Mouse (Mus musculus): Measurements from ENCODE around the gene Ift172. TPM values are rescaled to one million over a fixed set of nuclear protein-coding genes. Genes with fewer than 3 reads are reported as not detected.
A peak's percentile ranks its signal among the peaks of the same experiment; 100 is the strongest.

Gene Ift172
- total and polyA plus RNA-seq, 3 experiments = 15.3 to 21.8 TPM; not detected in 1

DNA sequence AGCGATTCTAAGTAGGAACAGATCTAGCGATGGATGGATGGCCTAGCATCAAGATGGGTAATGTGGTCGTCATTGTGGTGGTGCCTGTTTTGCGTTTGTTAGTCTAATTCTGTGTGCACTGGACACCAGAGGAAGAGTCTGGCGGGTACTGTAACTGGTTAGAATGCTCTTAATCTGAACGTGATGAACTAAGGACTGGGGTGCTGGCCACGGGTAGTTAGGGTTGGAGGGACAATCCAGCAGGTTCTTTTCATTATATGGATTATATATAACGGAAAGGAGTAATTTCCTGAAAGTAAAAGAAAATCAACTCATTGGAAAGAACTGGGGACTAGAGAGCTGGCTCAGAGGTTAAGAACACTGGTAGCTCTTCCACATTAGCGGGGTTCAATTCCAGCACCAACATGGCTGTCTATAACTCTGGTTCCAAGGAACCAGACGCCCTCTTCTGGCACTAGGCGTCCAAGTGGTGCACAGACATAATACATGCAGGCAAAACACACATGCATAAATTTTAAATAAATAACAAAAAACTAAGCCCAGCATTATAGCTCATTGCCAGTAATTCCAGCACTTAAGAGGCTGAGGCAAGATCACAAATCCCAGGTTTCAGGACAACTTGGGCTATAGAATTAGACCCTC lies 69.5 kb downstream of the Ift172 start (continued):
- TF ChIP-seq TAL1 (IDR thresholded peaks at IDR 0.05; ENCODE audit: low read length) (no peak), SIN3A (IDR thresholded peaks at IDR 0.05; ENCODE audit: low read length) (peak; percentile 89), MAX (IDR thresholded peaks at IDR 0.05; ENCODE audit: low read length) (peak; percentile 52; the same call in 1 of the 2 replicates), E2F4 (IDR thresholded peaks at IDR 0.05; ENCODE audit: borderline replicate concordance, low read depth, low read length) (no peak), MAZ (IDR thresholded peaks at IDR 0.05; ENCODE audit: low read depth, low read length) (0 out of 2 replicates have a peak, but pooled peaks have one; percentile 28)

DNA sequence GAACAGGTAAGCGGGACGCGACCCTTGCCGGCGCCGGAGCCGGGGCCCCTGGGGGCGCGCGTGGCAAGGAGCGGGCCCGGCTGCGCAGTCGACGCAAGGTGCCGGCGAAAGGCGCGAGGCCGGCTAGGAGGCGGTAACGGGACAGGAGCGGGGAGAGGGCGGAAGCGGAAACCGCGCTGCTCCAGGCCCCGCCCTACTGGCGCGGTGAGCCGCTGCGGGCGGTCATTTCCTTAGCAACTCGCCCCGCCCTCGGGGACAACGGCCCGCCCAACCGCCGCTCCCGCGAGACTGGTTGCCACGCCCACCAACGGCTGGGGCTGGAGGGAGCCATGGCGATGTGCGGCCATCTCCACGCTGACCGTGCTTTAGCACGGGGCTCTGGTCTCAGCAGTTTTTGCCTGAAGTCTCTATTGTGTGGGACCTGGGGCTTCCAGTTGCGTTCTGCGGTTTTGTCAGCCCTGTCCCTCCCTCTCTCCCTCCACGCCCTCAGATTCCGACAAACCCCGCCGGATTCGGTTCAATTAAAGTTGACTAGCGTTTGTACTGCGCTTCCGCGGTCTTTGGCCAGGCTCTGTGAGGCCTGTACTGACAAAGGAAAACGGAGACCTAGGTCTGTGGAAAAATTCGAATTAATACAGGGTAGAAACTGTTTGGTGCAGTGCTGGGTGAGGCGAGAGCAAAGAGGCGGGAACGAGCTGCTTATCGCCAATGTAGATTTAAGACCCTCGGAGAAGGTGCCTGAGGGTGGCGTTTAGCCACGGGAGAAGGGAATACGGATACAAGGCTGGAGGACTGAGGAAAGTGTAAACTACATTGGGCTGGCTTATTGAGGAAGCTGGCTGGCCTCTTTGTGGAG lies 70.2 kb downstream of the Ift172 start, which contains the start of gene Ppm1g:
Ppm1g (minus strand) TSS at position 240 of the 856 bp plus-strand sequence.
- Histone ChIP-seq H3K79me2 (ENCODE audit: control insufficient read depth, insufficient read depth, low read length, poor library complexity) (peaks cover 47% of the 10 kb centered on the region), H3K27me3 (ENCODE audit: control insufficient read depth in 1 of 2, insufficient read depth in 2 of 2, low read length in 2 of 2) (no peaks in the 10 kb centered on the region), H3K4me1 (ENCODE audit: control insufficient read depth in 1 of 2, insufficient read depth in 2 of 2, low read length in 2 of 2) (peaks cover 8 to 15% of the 10 kb centered on the region in 2 experiments), H3K4me3 (ENCODE audit: control insufficient read depth in 1 of 2, insufficient read depth in 1 of 2, low read depth in 2 of 2, low read length in 2 of 2) (peak within 1 kb of the TSS; percentile 74), H3K9me3 (replicated peaks; ENCODE audit: insufficient read depth, low read length) (no peaks in the 10 kb centered on the region), H3K27ac (ENCODE audit: control insufficient read depth, low read depth, low read length) (peak within 1 kb of the TSS; percentile 84), H3K36me3 (ENCODE audit: control insufficient read depth in 1 of 2, insufficient read depth in 2 of 2, low read length in 2 of 2) (peaks cover 12 to 33% of the 10 kb centered on the region in 2 experiments), H3K9ac (ENCODE audit: control insufficient read depth, low read depth, low read length, poor library complexity, severe bottlenecking) (peak within 1 kb of the TSS; percentile 95)
- peak; percentile 99 for DNase-seq (ENCODE audit: low read depth, low spot score)
- TF ChIP-seq CTCF (IDR thresholded peaks at IDR 0.05 in 2 of 3, conservative IDR thresholded peaks at IDR 0.05 in 1 of 3; ENCODE audit: control insufficient read depth in 1 of 3, insufficient read depth in 1 of 3, low read depth in 2 of 3, low read length in 3 of 3, poor library complexity in 1 of 3, severe bottlenecking in 1 of 3) = peak in 1 of 3 experiments; percentile 15; a peak in 1 of 6 replicates
- TF ChIP-seq UBTF (IDR thresholded peaks at IDR 0.05; ENCODE audit: borderline replicate concordance, insufficient read depth, low read depth, low read length) = 0 out of 2 replicates have a peak, but pooled peaks have one; percentile 77
- TF ChIP-seq NRF1 (IDR thresholded peaks at IDR 0.05; ENCODE audit: insufficient read depth, low read depth, low read length, poor library complexity, severe bottlenecking) = 0 out of 2 replicates have a peak, but pooled peaks have one; percentile 36
- peak; percentile 98 for TF ChIP-seq ZMIZ1 (IDR thresholded peaks at IDR 0.05; ENCODE audit: low read depth, low read length)
- peak; percentile 80 for TF ChIP-seq E2F4 (IDR thresholded peaks at IDR 0.05; ENCODE audit: borderline replicate concordance, low read depth, low read length)
- peak; percentile 95 for TF ChIP-seq SIN3A (IDR thresholded peaks at IDR 0.05; ENCODE audit: low read length)
- TF ChIP-seq CHD1 (IDR thresholded peaks at IDR 0.05; ENCODE audit: low read depth, low read length) = peak; percentile 10; the same call in 1 of the 2 replicates
- TF ChIP-seq USF1 (IDR thresholded peaks at IDR 0.05; ENCODE audit: low read depth, low read length) = peak; percentile 10
- TF ChIP-seq MYC (IDR thresholded peaks at IDR 0.05; ENCODE audit: low read depth, low read length) = peak; percentile 89; the same call in 1 of the 2 replicates
- no peak for TF ChIP-seq MAFK (IDR thresholded peaks at IDR 0.05; ENCODE audit: borderline replicate concordance, low read depth, low read length)
- peak; percentile 58; the same call in 1 of the 2 replicates for TF ChIP-seq KAT2A (conservative IDR thresholded peaks at IDR 0.05; ENCODE audit: low read depth, low read length)
- no peak for TF ChIP-seq ZC3H11A (IDR thresholded peaks at IDR 0.05; ENCODE audit: low read depth, low read length)
- peak; percentile 99 for TF ChIP-seq POLR2AphosphoS2 (IDR thresholded peaks at IDR 0.05; ENCODE audit: low read length)
- peak; percentile 99 for TF ChIP-seq NELFE (IDR thresholded peaks at IDR 0.05; ENCODE audit: low read depth, low read length)
- peak; percentile 82 to 99 for TF ChIP-seq POLR2A (IDR thresholded peaks at IDR 0.05; ENCODE audit: control insufficient read depth in 1 of 2, insufficient read depth in 1 of 2, low read depth in 1 of 2, low read length in 2 of 2, poor library complexity in 1 of 2)
- peak; percentile 88 for TF ChIP-seq HCFC1 (IDR thresholded peaks at IDR 0.05; ENCODE audit: low read depth, low read length)
- peak; percentile 90 for TF ChIP-seq ELF1 (IDR thresholded peaks at IDR 0.05; ENCODE audit: low read depth, low read length)
- peak in 1 of 2 experiments; percentile 41; a peak in 2 of 4 replicates for TF ChIP-seq EP300 (IDR thresholded peaks at IDR 0.05; ENCODE audit: low read depth in 1 of 2, low read length in 2 of 2)
- peak; percentile 23; the same call in 1 of the 2 replicates for TF ChIP-seq POLR2AphosphoS5 (IDR thresholded peaks at IDR 0.05; ENCODE audit: borderline replicate concordance, low read depth, low read length)
- TF ChIP-seq RAD21 (IDR thresholded peaks at IDR 0.05; ENCODE audit: low read depth, low read length) = no peak
- TF ChIP-seq RCOR1 (IDR thresholded peaks at IDR 0.05; ENCODE audit: low read depth, low read length) = no peak
- no peak for TF ChIP-seq SMC3 (IDR thresholded peaks at IDR 0.05; ENCODE audit: low read depth, low read length)
- TF ChIP-seq ETS1 (IDR thresholded peaks at IDR 0.05; ENCODE audit: low read depth, low read length) = peak; percentile 37; the same call in 1 of the 2 replicates
- TF ChIP-seq TCF12 (IDR thresholded peaks at IDR 0.05; ENCODE audit: low read depth, low read length) = peak; percentile 73
- TF ChIP-seq GATA1 (IDR thresholded peaks at IDR 0.05; ENCODE audit: low read depth, low read length) = peak; percentile 64
- TF ChIP-seq MAX (IDR thresholded peaks at IDR 0.05; ENCODE audit: low read length) = peak; percentile 87
- no peak for TF ChIP-seq MEF2A (IDR thresholded peaks at IDR 0.05; ENCODE audit: extremely low read depth, insufficient replicate concordance, low read depth, low read length, poor library complexity, severe bottlenecking)
- no peak for TF ChIP-seq GABPA (IDR thresholded peaks at IDR 0.05; ENCODE audit: low read depth, low read length)
